Mouse (Mus musculus) MEL (cell line): ENCODE results near the gene Prkci. TPM values are rescaled to one million over a fixed set of nuclear protein-coding genes. Genes with fewer than 3 reads are reported as not detected.

Source experiments
- DNase-seq: peaks from one replicate; pipeline ENCODE4 v3.0.0; 2011; ENCODE audit warnings: low read depth, low spot score
- H3K27ac ChIP-seq: 2 replicates; pipeline ENCODE4 v1.5.1; 2012; ENCODE audit warnings: low read depth, mild to moderate bottlenecking, control low read depth, low read length, moderate library complexity; ENCODE audit not compliant: control insufficient read depth
- H3K27me3 ChIP-seq, 2 experiments: fragments of 150-350 bp in 1 of 2; sonication (generic) in 1 of 2; 2 replicates each; pipeline ENCODE4 v1.6.1; 2012; ENCODE audit warnings: low read length in 2 of 2, mild to moderate bottlenecking in 2 of 2, improper control_type of control experiment in 1 of 2, moderate library complexity in 1 of 2; ENCODE audit not compliant: insufficient read depth in 2 of 2, control insufficient read depth in 1 of 2
- H3K36me3 ChIP-seq, 2 experiments: 2 replicates each; pipeline ENCODE4 v1.6.1; 2012 to 2014; ENCODE audit warnings: low read length in 2 of 2, improper control_type of control experiment in 1 of 2, inconsistent platforms in 1 of 2, mild to moderate bottlenecking in 1 of 2; ENCODE audit not compliant: insufficient read depth in 2 of 2, control insufficient read depth in 1 of 2
- H3K4me1 ChIP-seq, 2 experiments: fragments of 150-350 bp in 1 of 2; sonication (generic) in 1 of 2; 2 replicates each; pipeline ENCODE4 v1.6.1; 2012; ENCODE audit warnings: low read length in 2 of 2, improper control_type of control experiment in 1 of 2, mild to moderate bottlenecking in 1 of 2; ENCODE audit not compliant: insufficient read depth in 2 of 2, control insufficient read depth in 1 of 2
- H3K4me3 ChIP-seq, 2 experiments: fragments of 150-350 bp in 1 of 2; sonication (generic) in 1 of 2; 2 replicates each; pipeline ENCODE4 v1.5.1; 2012; ENCODE audit warnings: low read depth in 2 of 2, low read length in 2 of 2, mild to moderate bottlenecking in 2 of 2, moderate library complexity in 2 of 2, control low read depth in 1 of 2, improper control_type of control experiment in 1 of 2; ENCODE audit not compliant: control insufficient read depth in 1 of 2, insufficient read depth in 1 of 2
- H3K79me2 ChIP-seq: 2 replicates; pipeline ENCODE4 v1.6.1; 2012; ENCODE audit warnings: mild to moderate bottlenecking, low read length, moderate library complexity; ENCODE audit not compliant: control insufficient read depth, poor library complexity, insufficient read depth
- H3K9ac ChIP-seq: 2 replicates; pipeline ENCODE4 v1.6.1; 2012; ENCODE audit warnings: low read depth, mild to moderate bottlenecking, control low read depth, low read length, moderate library complexity; ENCODE audit not compliant: control insufficient read depth, poor library complexity, severe bottlenecking
- H3K9me3 ChIP-seq: fragments of 150-350 bp; sonication (generic); replicated peaks from 2 replicates; pipeline ENCODE4 v1.6.1; 2012; ENCODE audit warnings: mild to moderate bottlenecking, low read length, improper control_type of control experiment, moderate library complexity; ENCODE audit not compliant: insufficient read depth
- CHD2 ChIP-seq: IDR thresholded peaks from 2 replicates; pipeline ENCODE4 v1.6.1; 2011; ENCODE audit warnings: low read length, improper control_type of control experiment
- E2F4 ChIP-seq: IDR thresholded peaks from 2 replicates; pipeline ENCODE4 v1.6.1; 2011; ENCODE audit warnings: low read depth, low read length, improper control_type of control experiment, borderline replicate concordance
- EP300 ChIP-seq, 2 experiments: IDR thresholded peaks; 2 replicates each; pipeline ENCODE4 v1.6.1; 2011; ENCODE audit warnings: improper control_type of control experiment in 2 of 2, low read length in 2 of 2, low read depth in 1 of 2, mild to moderate bottlenecking in 1 of 2
- GATA1 ChIP-seq: IDR thresholded peaks from 2 replicates; pipeline ENCODE4 v1.6.1; 2011; ENCODE audit warnings: low read depth, low read length, improper control_type of control experiment
- HCFC1 ChIP-seq: IDR thresholded peaks from 2 replicates; pipeline ENCODE4 v1.6.1; 2012; ENCODE audit warnings: low read depth, mild to moderate bottlenecking, inconsistent platforms, low read length, improper control_type of control experiment, moderate library complexity
- JUND ChIP-seq: IDR thresholded peaks from 2 replicates; pipeline ENCODE4 v1.6.1; 2011; ENCODE audit warnings: low read depth, mild to moderate bottlenecking, improper control_type of control experiment, low read length
- KAT2A ChIP-seq: conservative IDR thresholded peaks from 2 replicates; pipeline ENCODE4 v1.6.1; 2012; ENCODE audit warnings: low read depth, low read length, improper control_type of control experiment, inconsistent platforms
- MAZ ChIP-seq: IDR thresholded peaks from 2 replicates; pipeline ENCODE4 v1.6.1; 2012; ENCODE audit warnings: low read depth, mild to moderate bottlenecking, inconsistent platforms, low read length, improper control_type of control experiment
- MXI1 ChIP-seq: IDR thresholded peaks from 2 replicates; pipeline ENCODE4 v1.6.1; 2011; ENCODE audit warnings: mild to moderate bottlenecking, low read depth, low read length, improper control_type of control experiment
- MYB ChIP-seq: IDR thresholded peaks from 2 replicates; pipeline ENCODE4 v1.6.1; 2011; ENCODE audit warnings: mild to moderate bottlenecking, low read depth, low read length, improper control_type of control experiment
- MYC ChIP-seq: IDR thresholded peaks from 2 replicates; pipeline ENCODE4 v1.6.1; 2011; ENCODE audit warnings: low read depth, mild to moderate bottlenecking, low read length, improper control_type of control experiment, moderate library complexity
- NRF1 ChIP-seq: IDR thresholded peaks from 2 replicates; pipeline ENCODE4 v1.6.1; 2014; ENCODE audit warnings: low read depth, mild to moderate bottlenecking, inconsistent platforms, low read length, improper control_type of control experiment, moderate library complexity; ENCODE audit not compliant: poor library complexity, insufficient read depth, severe bottlenecking
- POLR2AphosphoS2 ChIP-seq: IDR thresholded peaks from 2 replicates; pipeline ENCODE4 v1.6.1; 2011; ENCODE audit warnings: low read length, improper control_type of control experiment
- RAD21 ChIP-seq: IDR thresholded peaks from 2 replicates; pipeline ENCODE4 v1.6.1; 2011; ENCODE audit warnings: mild to moderate bottlenecking, low read depth, low read length, improper control_type of control experiment
- TBP ChIP-seq: IDR thresholded peaks from 2 replicates; pipeline ENCODE4 v1.8.0; 2011; ENCODE audit warnings: low read depth, low read length, improper control_type of control experiment
- USF1 ChIP-seq: IDR thresholded peaks from 2 replicates; pipeline ENCODE4 v1.6.1; 2014; ENCODE audit warnings: low read depth, mild to moderate bottlenecking, inconsistent platforms, low read length, improper control_type of control experiment, moderate library complexity
- USF2 ChIP-seq, 2 experiments: IDR thresholded peaks; 2 replicates each; pipeline ENCODE4 v1.6.1; 2011 to 2012; ENCODE audit warnings: improper control_type of control experiment in 2 of 2, low read length in 2 of 2, borderline replicate concordance in 1 of 2, inconsistent platforms in 1 of 2, low read depth in 1 of 2, mild to moderate bottlenecking in 1 of 2; ENCODE audit not compliant: insufficient read depth in 1 of 2
- ZC3H11A ChIP-seq: IDR thresholded peaks from 2 replicates; pipeline ENCODE4 v1.6.1; 2012; ENCODE audit warnings: low read depth, mild to moderate bottlenecking, inconsistent platforms, low read length, improper control_type of control experiment
- ZNF384 ChIP-seq: IDR thresholded peaks from 2 replicates; pipeline ENCODE4 v1.6.1; 2012; ENCODE audit warnings: low read depth, mild to moderate bottlenecking, inconsistent platforms, low read length, improper control_type of control experiment
- polyA plus RNA-seq, 2 experiments: library from polyadenylated mRNA; stranded (reverse) in 1 of 2; unstranded in 1 of 2; fragments of >175 nt in 1 of 2; fragments of >200 nt in 1 of 2; gene quantifications; 2 replicates each; pipeline versions ENCODE4 v1.2.1 to v1.2.4; 2012; ENCODE audit warnings: low replicate concordance in 2 of 2, low read depth in 1 of 2; ENCODE audit not compliant: insufficient read length in 2 of 2, insufficient read depth in 1 of 2, missing spikeins in 1 of 2
- total RNA-seq: library from RNA; depleted of rRNA; stranded (reverse); fragments of 300-350 nt; gene quantifications from 2 replicates; pipeline ENCODE4 v1.2.3, GENCODE M21; 2012

Prkci gene
- total and polyA plus RNA-seq, 3 experiments = 9.0 to 18.3 TPM; not detected in 1

GRCm38 (mm10) chr3:31020656-31021055 is 25.1 kb downstream of the Prkci start:
- TF ChIP-seq MXI1 (no peak), EP300 (IDR thresholded peaks at IDR 0.05; ENCODE audit: low read depth in 1 of 2, low read length in 2 of 2) (no peak), KAT2A (no peak), E2F4 (no peak), USF1 (no peak), ZNF384 (no peak), ZC3H11A (no peak), JUND (no peak), NRF1 (no peak), MYB (no peak), TBP (no peak), RAD21 (no peak), HCFC1 (no peak), GATA1 (no peak), MAZ (no peak)
- Histone ChIP-seq H3K9me3 (no peaks in the 10 kb centered on the region), H3K4me1 (0 out of 4 replicates have a peak, but pooled peaks cover 0 to 3% of the 10 kb centered on the region in 2 experiments), H3K4me3 (no peak overlapping the region), H3K79me2 (no peaks in the 10 kb centered on the region), H3K9ac (no peak overlapping the region), H3K27ac (no peak overlapping the region), H3K27me3 (no peaks in the 10 kb centered on the region), H3K36me3 (peaks cover 0 to 2% of the 10 kb centered on the region in 2 experiments; a peak in 2 of 4 replicates)
- DNase-seq = no peak

- no peaks in the 10 kb centered on the region for H3K27me3 ChIP-seq
- H3K9ac ChIP-seq = no peak overlapping the region
- no peak overlapping the region for H3K27ac ChIP-seq
- H3K4me3 ChIP-seq = no peak overlapping the region
- no peaks in the 10 kb centered on the region for H3K79me2 ChIP-seq
- no peak for DNase-seq
- H3K36me3 ChIP-seq = peaks cover 0 to 2% of the 10 kb centered on the region in 2 experiments; a peak in 2 of 4 replicates
- H3K9me3 ChIP-seq = no peaks in the 10 kb centered on the region
- TF ChIP-seq ZNF384 = no peak
- no peak for TF ChIP-seq CHD2
- no peak for TF ChIP-seq MYC
- no peak for TF ChIP-seq USF2 (IDR thresholded peaks at IDR 0.05; ENCODE audit: borderline replicate concordance in 1 of 2, insufficient read depth in 1 of 2, low read depth in 1 of 2, low read length in 2 of 2)
- TF ChIP-seq POLR2AphosphoS2 = no peak
- 0 out of 4 replicates have a peak, but pooled peaks cover 0 to 3% of the 10 kb centered on the region in 2 experiments for H3K4me1 ChIP-seq
Measured at GRCm38 (mm10) chr3:31022895-31023436, 27.4 kb downstream of the Prkci start.
